27 mouse cellular contexts compared by ENCODE assay signal in genomic region chr11:70964222-70964907, GRCm38 (mm10). TPM values are rescaled to one million over a fixed set of nuclear protein-coding genes. Genes with fewer than 3 reads are reported as not detected.
DNase-seq lines count a peak whose midpoint lies in the region; TF ChIP-seq lines count a peak whose summit lies in the region.
"Had no signal": no experiment of that assay in that cellular context is flagged by ENCODE, and none has a peak within 500 bp of the region (broad histone marks: within the 10 kb centered on the region; RNA-seq: fewer than 3 reads in every experiment).

No protein-coding gene starts in this region.

- peaks cover 0 to 6% of the 10 kb centered on the region in 2 experiments; a peak in 1 of 4 replicates for H3K4me1 ChIP-seq in ES-E14 (ENCODE audit: control insufficient read depth in 2 of 2, insufficient read depth in 2 of 2, low read length in 2 of 2, poor library complexity in 1 of 2)

- H3K4me3 ChIP-seq in ES-E14 (ENCODE audit: insufficient read depth in 1 of 2, low read depth in 1 of 2, low read length in 2 of 2, poor library complexity in 1 of 2, severe bottlenecking in 1 of 2): no peak overlapping the region
- H3K4me3 ChIP-seq: embryonic facial prominence, embryonic 10.5 days; heart, embryonic 12.5 days; hindbrain, embryonic 10.5 days; intestine, embryonic 15.5 days; limb, embryonic 15.5 days; midbrain, embryonic 10.5 days; myocyte had no signal

- no peaks in the 10 kb centered on the region for H3K9me3 ChIP-seq in ES-E14 (ENCODE audit: control insufficient read depth, insufficient read depth, low read depth, low read length)
- H3K9me3 ChIP-seq: embryonic facial prominence, embryonic 10.5 days; heart, embryonic 12.5 days; hindbrain, embryonic 10.5 days; intestine, embryonic 15.5 days; limb, embryonic 15.5 days; midbrain, embryonic 10.5 days had no signal

- H3K9ac ChIP-seq in ES-E14 (ENCODE audit: insufficient read depth, low read depth, low read length, poor library complexity, severe bottlenecking): no peak overlapping the region
- H3K9ac ChIP-seq: forebrain, postnatal 0 days; heart, embryonic 12.5 days; intestine, embryonic 15.5 days; limb, embryonic 15.5 days had no signal

- in situ Hi-C loops in ES-E14 (cut with MboI; ENCODE audit: low sequenced_read_pairs in 2 of 2, unreplicated experiment in 2 of 2): no loop called here

- peak overlapping the region; percentile 3; the same call in 1 of the 2 replicates for H3K27ac ChIP-seq in ES-E14 (ENCODE audit: insufficient read depth, low read depth, low read length, poor library complexity, severe bottlenecking)
- H3K27ac ChIP-seq: embryonic facial prominence, embryonic 10.5 days; hindbrain, embryonic 10.5 days; intestine, embryonic 15.5 days; limb, embryonic 15.5 days; midbrain, embryonic 10.5 days had no signal

- peak; percentile 32 for DNase-seq in embryo, embryonic 10 days (ENCODE audit: low spot score)
- DNase-seq in embryo, embryonic 9.5 days (ENCODE audit: extremely low spot score): no peak
- DNase-seq in 3T3-L1 (ENCODE audit: low read depth, low spot score) (peak; percentile 33), ES-E14 (ENCODE audit: low read depth, low spot score) (no peak)
- DNase-seq in c-Kit-negative CD71-positive TER-119-positive erythroid progenitor cells, embryonic 14.5 days (ENCODE audit: low read depth, low spot score): peak; percentile 47
- DNase-seq in neural tube, embryonic 10.5 days (ENCODE audit: extremely low spot score, low spot score): no peak
- no peak for DNase-seq in heart, adult 11 months
- DNase-seq: cerebellum, adult 11-12 months; cerebellum, postnatal 10 days; forebrain, postnatal 0 days; gastrocnemius, postnatal 14 days; heart, adult 18-20 months; heart, postnatal 10 days; kidney, adult 8-10 months; kidney, postnatal 14 days; left cerebral cortex, postnatal 4 days; lung, adult 18-20 months; lung, postnatal 10 days; thymus, adult 18-20 months; thymus, postnatal 4 days had no signal

- H3K36me3 ChIP-seq in ES-E14 (ENCODE audit: control insufficient read depth, insufficient read depth, low read length, poor library complexity, severe bottlenecking): peaks cover 1% of the 10 kb centered on the region

TF ChIP-seq in ES-E14, 5 proteins besides CTCF, POLR2A, EP300 and RAD21:
- TF ChIP-seq MAFK (IDR thresholded peaks at IDR 0.05; ENCODE audit: insufficient read depth, low read depth, low read length) (peak; percentile 97), ZNF384 (IDR thresholded peaks at IDR 0.05; ENCODE audit: low read depth, low read length) (no peak)
TF ChIP-seq in ES-E14: peak in this region for 1.

RNA-seq across cellular contexts. Expression of gene Nup88, which starts 5.4 kb away (rescaled TPM):
- 120 and 121 TPM in 2 replicates for total RNA-seq in ES-E14 (2012; rRNA removed)

RNA-seq across cellular contexts. Expression of gene Rpain, which starts 5.6 kb away (rescaled TPM):
- total RNA-seq in ES-E14 (2012; rRNA removed): 58.6 and 74.6 TPM in 2 replicates

RNA-seq across cellular contexts. Expression of gene C1qbp, which starts 18.5 kb away (rescaled TPM):
- 97.4 and 139 TPM in 2 replicates for total RNA-seq in ES-E14 (2012; rRNA removed)

RNA-seq across cellular contexts. Expression of gene Dhx33, which starts 39.9 kb away (rescaled TPM):
- 29.9 and 32.7 TPM in 2 replicates for total RNA-seq in ES-E14 (2012; rRNA removed)

RNA-seq across cellular contexts. Expression of gene Mis12, which starts 55.0 kb away (rescaled TPM):
- total RNA-seq in ES-E14 (2012; rRNA removed): 17.5 and 27.0 TPM in 2 replicates

Comparison
In these comparisons a context has a peak if more than half of its experiments do, and no peak if none do; other contexts are left out.
1. DNase-seq: peak in embryo, embryonic 10 days (single experiment), 3T3-L1 (single experiment) and c-Kit-negative CD71-positive TER-119-positive erythroid progenitor cells, embryonic 14.5 days (single experiment); none in embryo, embryonic 9.5 days (single experiment), ES-E14 (single experiment), neural tube, embryonic 10.5 days (single experiment) and heart, adult 11 months (single experiment).